Mouse (Mus musculus) cerebellum, adult 8-10 months (tissue): ENCODE results near the gene Tmem217.
"Not testable (repeated sequence)": the region's sequence is repeated elsewhere in the genome, so short reads cannot be mapped to it uniquely, and the experiment has no call there.

Source experiments
- DNase-seq: peaks from one replicate; pipeline ENCODE4 v3.0.0; 2022

Gene Tmem217

GRCm38 (mm10) chr17:29500802-29501469, 51.2 kb downstream of the Tmem217 start:
- no peak for DNase-seq

GRCm38 (mm10) chr17:29500243-29500740, 51.9 kb downstream of the Tmem217 start:
- DNase-seq, result no peak

GRCm38 (mm10) chr17:29499511-29499910, 52.7 kb downstream of the Tmem217 start:
- no peak for DNase-seq

GRCm38 (mm10) chr17:29498952-29499351, 53.2 kb downstream of the Tmem217 start:
- DNase-seq, result not testable (repeated sequence)

GRCm38 (mm10) chr17:29498028-29498427, 54.2 kb downstream of the Tmem217 start:
- DNase-seq, result no peak

GRCm38 (mm10) chr17:29497481-29497880, 54.7 kb downstream of the Tmem217 start:
- DNase-seq, result not testable (repeated sequence)

- no peak for DNase-seq
These were observed 55.2 kb downstream of the Tmem217 start for GRCm38 (mm10) chr17:29497071-29497354.

- DNase-seq, result no peak
These were observed 55.7 kb downstream of the Tmem217 start for GRCm38 (mm10) chr17:29496211-29497070.

GRCm38 (mm10) chr17:29494732-29495076, 57.5 kb downstream of the Tmem217 start:
- DNase-seq, result no peak

- peak; percentile 4 for DNase-seq
These were observed 58.0 kb downstream of the Tmem217 start for GRCm38 (mm10) chr17:29494062-29494731.

GRCm38 (mm10) chr17:29493461-29493980, 58.7 kb downstream of the Tmem217 start:
- no peak for DNase-seq

GRCm38 (mm10) chr17:29492269-29493191, 59.7 kb downstream of the Tmem217 start:
- DNase-seq, result peak; percentile 55

- peak; percentile 60 for DNase-seq
These were observed 60.5 kb downstream of the Tmem217 start for GRCm38 (mm10) chr17:29491591-29492268.

- no peak for DNase-seq
These were observed 61.2 kb downstream of the Tmem217 start, which contains the start of gene Pim1 for GRCm38 (mm10) chr17:29490713-29491581. TSS of gene Pim1 (plus strand) at chr17:29490753.

GRCm38 (mm10) chr17:29489971-29490712, 62.0 kb downstream of the Tmem217 start:
- DNase-seq, result peak; percentile 94

GRCm38 (mm10) chr17:29488978-29489970, 62.9 kb downstream of the Tmem217 start:
- peak; percentile 23 for DNase-seq

- DNase-seq, result no peak
These were observed 63.8 kb downstream of the Tmem217 start for GRCm38 (mm10) chr17:29488257-29488977.
